Mouse (Mus musculus) liver, adult 2 months (tissue): Measurements from ENCODE around the gene Olfr769.

Experiments
- CTCF ChIP-seq: fragments of 200-500 bp; IDR thresholded peaks from 2 replicates; pipeline ENCODE4 v1.5.1; 2011; ENCODE audit warnings: low read depth, low read length, control low read depth
- POLR2A ChIP-seq: fragments of 200-500 bp; IDR thresholded peaks from 2 replicates; pipeline ENCODE4 v1.6.1; 2011; ENCODE audit warnings: low read length, control low read depth; ENCODE audit not compliant: insufficient read depth; ENCODE audit errors: extremely low read depth

- TF ChIP-seq CTCF (no peak), POLR2A (no peak)
Measured at GRCm38 (mm10) chr10:129138898-129139297, 21.2 kb upstream of the Olfr769 start, which contains the start of gene Olfr770.
